Mouse (Mus musculus): ENCODE results near the gene Lrp4. TPM values are rescaled to one million over a fixed set of nuclear protein-coding genes. Genes with fewer than 3 reads are reported as not detected.
"Not testable (repeated sequence)": the region's sequence is repeated elsewhere in the genome, so short reads cannot be mapped to it uniquely, and the experiment has no call there.

Gene Lrp4
- polyA plus RNA-seq, 1 experiment from 2014 or later: 3.2 TPM

- H3K4me1 ChIP-seq: no peaks in the 10 kb centered on the region
- no peak overlapping the region for H3K9ac ChIP-seq
- no peaks in the 10 kb centered on the region for H3K9me3 ChIP-seq
- peaks cover 75% of the 10 kb centered on the region for H3K36me3 ChIP-seq
- no peaks in the 10 kb centered on the region for H3K27me3 ChIP-seq (replicated peaks)
- 73% methylated on average over 4 of the region's 4 CpGs for WGBS
- no peak for ATAC-seq (ENCODE audit: extremely low read depth, insufficient number of reproducible peaks, low FRiP score, low TSS enrichment)
- no peak overlapping the region for H3K27ac ChIP-seq (replicated peaks)
- no peak overlapping the region for H3K4me2 ChIP-seq
- H3K4me3 ChIP-seq: no peak overlapping the region
Observed at GRCm38 (mm10) chr2:91484698-91485097, 27.4 kb downstream of the Lrp4 start.

- WGBS: 71% methylated on average over 6 of the region's 6 CpGs
Observed at GRCm38 (mm10) chr2:91485256-91485655, 27.9 kb downstream of the Lrp4 start.

GRCm38 (mm10) chr2:91487295-91487694 lies 30.0 kb downstream of the Lrp4 start:
- not testable (repeated sequence) for H3K4me2 ChIP-seq; H3K9ac ChIP-seq; H3K27me3 ChIP-seq (replicated peaks); H3K9me3 ChIP-seq; ATAC-seq (ENCODE audit: extremely low read depth, insufficient number of reproducible peaks, low FRiP score, low TSS enrichment); H3K27ac ChIP-seq (replicated peaks); H3K4me1 ChIP-seq; H3K4me3 ChIP-seq
- peaks cover 83% of the 10 kb centered on the region for H3K36me3 ChIP-seq
- WGBS: 61% methylated on average over 3 of the region's 3 CpGs

More at GRCm38 (mm10) chr2:91485256-91485655, 27.9 kb downstream of the Lrp4 start:
- Histone ChIP-seq H3K27ac (replicated peaks) (no peak overlapping the region), H3K4me3 (no peak overlapping the region), H3K9me3 (no peaks in the 10 kb centered on the region), H3K27me3 (replicated peaks) (no peaks in the 10 kb centered on the region), H3K36me3 (peaks cover 75% of the 10 kb centered on the region), H3K4me1 (no peaks in the 10 kb centered on the region), H3K4me2 (no peak overlapping the region), H3K9ac (no peak overlapping the region)
- ATAC-seq (ENCODE audit: extremely low read depth, insufficient number of reproducible peaks, low FRiP score, low TSS enrichment): no peak

GRCm38 (mm10) chr2:91492071-91492635 lies 34.8 kb downstream of the Lrp4 start:
- Histone ChIP-seq H3K9me3 (no peaks in the 10 kb centered on the region), H3K36me3 (peaks cover 88% of the 10 kb centered on the region), H3K4me1 (no peaks in the 10 kb centered on the region), H3K4me3 (no peak overlapping the region), H3K9ac (no peak overlapping the region), H3K27me3 (replicated peaks) (no peaks in the 10 kb centered on the region), H3K27ac (replicated peaks) (no peak overlapping the region), H3K4me2 (no peak overlapping the region)
- no peak for ATAC-seq (ENCODE audit: extremely low read depth, insufficient number of reproducible peaks, low FRiP score, low TSS enrichment)
- 90% methylated on average over 12 of the region's 12 CpGs for WGBS

GRCm38 (mm10) chr2:91493981-91494380 lies 36.7 kb downstream of the Lrp4 start:
- Histone ChIP-seq H3K9ac (no peak overlapping the region), H3K36me3 (peaks cover 91% of the 10 kb centered on the region), H3K27ac (replicated peaks) (no peak overlapping the region), H3K27me3 (replicated peaks) (no peaks in the 10 kb centered on the region), H3K4me2 (no peak overlapping the region), H3K9me3 (no peaks in the 10 kb centered on the region), H3K4me1 (no peaks in the 10 kb centered on the region), H3K4me3 (no peak overlapping the region)
- no peak for ATAC-seq (ENCODE audit: extremely low read depth, insufficient number of reproducible peaks, low FRiP score, low TSS enrichment)
- WGBS: 91% methylated on average over 9 of the region's 9 CpGs

GRCm38 (mm10) chr2:91498093-91498719 lies 40.9 kb downstream of the Lrp4 start:
- H3K9me3 ChIP-seq: no peaks in the 10 kb centered on the region
- H3K36me3 ChIP-seq: peaks cover 90% of the 10 kb centered on the region
- ATAC-seq (ENCODE audit: extremely low read depth, insufficient number of reproducible peaks, low FRiP score, low TSS enrichment): no peak
- H3K4me1 ChIP-seq: no peaks in the 10 kb centered on the region
- H3K4me2 ChIP-seq: no peak overlapping the region
- 85% methylated on average over 8 of the region's 8 CpGs for WGBS
- no peaks in the 10 kb centered on the region for H3K27me3 ChIP-seq (replicated peaks)
- H3K4me3 ChIP-seq: no peak overlapping the region
- H3K9ac ChIP-seq: no peak overlapping the region
- no peak overlapping the region for H3K27ac ChIP-seq (replicated peaks)

- Histone ChIP-seq H3K27me3 (replicated peaks) (no peaks in the 10 kb centered on the region), H3K4me3 (no peak overlapping the region), H3K9ac (no peak overlapping the region), H3K4me1 (no peaks in the 10 kb centered on the region), H3K4me2 (no peak overlapping the region), H3K27ac (replicated peaks) (no peak overlapping the region), H3K36me3 (peaks cover 72% of the 10 kb centered on the region), H3K9me3 (no peaks in the 10 kb centered on the region)
- ATAC-seq (ENCODE audit: extremely low read depth, insufficient number of reproducible peaks, low FRiP score, low TSS enrichment): no peak
- 79% methylated on average over 8 of the region's 8 CpGs for WGBS
Observed at GRCm38 (mm10) chr2:91508076-91508475, 50.8 kb downstream of the Lrp4 start.

- 0 out of 2 replicates have a peak overlapping the region, but pooled peaks have one; percentile 21 for H3K27ac ChIP-seq (replicated peaks)
- H3K4me3 ChIP-seq: no peak overlapping the region
- WGBS: 20% methylated on average over 2 of the region's 2 CpGs
- H3K36me3 ChIP-seq: peaks cover 18% of the 10 kb centered on the region
- no peak overlapping the region for H3K9ac ChIP-seq
- no peaks in the 10 kb centered on the region for H3K27me3 ChIP-seq (replicated peaks)
- ATAC-seq (ENCODE audit: extremely low read depth, insufficient number of reproducible peaks, low FRiP score, low TSS enrichment): no peak
- no peaks in the 10 kb centered on the region for H3K9me3 ChIP-seq
- peaks cover 6% of the 10 kb centered on the region for H3K4me1 ChIP-seq
- H3K4me2 ChIP-seq: no peak overlapping the region
Observed at GRCm38 (mm10) chr2:91517186-91517585, 59.9 kb downstream of the Lrp4 start.

GRCm38 (mm10) chr2:91526294-91527146 lies 69.2 kb downstream of the Lrp4 start, which contains the start of gene Ckap5:
Gene Ckap5, plus strand, starts transcription at chr2:91526762.
- 1% methylated on average over 64 of the region's 64 CpGs for WGBS
- Histone ChIP-seq H3K27ac (replicated peaks) (peak within 1 kb of the TSS; percentile 75), H3K4me1 (peaks cover 12% of the 10 kb centered on the region), H3K27me3 (replicated peaks) (no peaks in the 10 kb centered on the region), H3K4me2 (peak within 1 kb of the TSS; percentile 84), H3K9ac (peak within 1 kb of the TSS; percentile 97), H3K4me3 (peak within 1 kb of the TSS; percentile 98), H3K9me3 (peaks cover 8% of the 10 kb centered on the region; the same call in 1 of the 2 replicates), H3K36me3 (peaks cover 12% of the 10 kb centered on the region)
- ATAC-seq (ENCODE audit: extremely low read depth, insufficient number of reproducible peaks, low FRiP score, low TSS enrichment): peak; percentile 91

- Histone ChIP-seq H3K27ac (replicated peaks) (peak overlapping the region; percentile 75), H3K4me3 (peak overlapping the region; percentile 98), H3K36me3 (peaks cover 12% of the 10 kb centered on the region), H3K9me3 (peaks cover 8% of the 10 kb centered on the region; the same call in 1 of the 2 replicates), H3K4me2 (peak overlapping the region; percentile 84), H3K9ac (peak overlapping the region; percentile 97), H3K4me1 (peaks cover 15% of the 10 kb centered on the region), H3K27me3 (replicated peaks) (no peaks in the 10 kb centered on the region)
- WGBS: under 1% methylated on average over 15 of the region's 15 CpGs
- ATAC-seq (ENCODE audit: extremely low read depth, insufficient number of reproducible peaks, low FRiP score, low TSS enrichment): peak; percentile 52
Observed at GRCm38 (mm10) chr2:91527147-91527486, 69.8 kb downstream of the Lrp4 start.

- Histone ChIP-seq H3K4me1 (peaks cover 24% of the 10 kb centered on the region), H3K27me3 (replicated peaks) (no peaks in the 10 kb centered on the region), H3K9ac (peak overlapping the region; percentile 80), H3K36me3 (peaks cover 5% of the 10 kb centered on the region), H3K4me2 (peak overlapping the region; percentile 83), H3K27ac (replicated peaks) (peak overlapping the region; percentile 82), H3K4me3 (peak overlapping the region; percentile 59), H3K9me3 (no peaks in the 10 kb centered on the region)
- under 1% methylated on average over 17 of the region's 17 CpGs for WGBS
- peak; percentile 92 for ATAC-seq (ENCODE audit: extremely low read depth, insufficient number of reproducible peaks, low FRiP score, low TSS enrichment)
Observed at GRCm38 (mm10) chr2:91537588-91538205, 80.4 kb downstream of the Lrp4 start.

Data from heart, embryonic 13.5 days (tissue).